Mouse (Mus musculus) leukemia stem cell, adult 10-12 weeks (primary cell): ENCODE measurements around the gene Samsn1. TPM values are rescaled to one million over a fixed set of nuclear protein-coding genes. Genes with fewer than 3 reads are reported as not detected.

Experiments used
- polyA plus RNA-seq: library from polyadenylated mRNA; stranded (reverse); fragments of >175 nt; gene quantifications from 2 replicates; pipeline ENCODE4 v1.2.3, GENCODE M21; 2012; ENCODE audit warnings: low replicate concordance

The Samsn1 gene
- polyA plus RNA-seq, result 0.18 and 0.90 TPM in 2 replicates

DNA sequence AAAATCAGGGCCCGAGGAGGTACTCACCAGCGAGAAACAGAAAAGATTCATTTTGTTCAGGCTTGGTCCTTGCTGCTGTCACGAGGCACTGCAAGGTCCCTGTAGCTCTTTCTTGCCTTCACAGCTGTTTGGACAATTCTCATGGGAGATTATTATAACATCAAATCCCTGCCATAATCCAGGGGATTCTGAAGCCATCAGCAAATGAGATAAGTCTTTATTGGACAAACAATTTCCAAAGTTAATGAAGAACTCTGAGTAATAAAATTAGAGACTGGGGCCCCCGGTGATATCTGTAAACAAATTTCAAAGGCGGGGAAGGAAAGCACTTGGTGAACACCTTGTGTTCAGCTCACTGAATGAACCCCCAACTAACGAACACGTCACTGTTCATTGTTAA lies at the start of gene Samsn1:
Samsn1 (minus strand) TSS at position 101 of the 400 bp plus-strand sequence.

